8 mouse cellular contexts compared by ENCODE assay signal in the genomic region with DNA sequence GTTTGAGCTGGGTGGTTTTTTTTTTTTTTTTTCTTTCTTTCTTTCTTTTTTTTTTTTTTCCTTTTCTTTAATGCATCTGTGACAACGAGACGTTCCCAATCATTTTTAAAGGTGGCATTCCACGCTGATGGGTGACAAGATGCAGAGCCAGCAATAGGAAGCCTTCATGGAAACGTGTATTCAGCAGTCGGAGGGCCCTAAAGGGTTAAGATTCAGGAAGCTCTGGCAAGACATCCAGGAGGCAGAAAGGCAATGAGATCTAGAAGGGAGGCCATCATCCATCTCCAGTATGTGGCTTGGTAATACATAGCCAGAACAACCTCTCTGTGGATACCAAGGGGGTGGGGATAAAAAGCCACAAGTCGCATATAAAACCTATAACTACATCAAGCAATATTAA.
DNase-seq lines count a peak whose midpoint lies in the region; ATAC-seq lines count a peak whose summit lies in the region.

No protein-coding gene starts in this region.

- H3K4me1 ChIP-seq in intestine, embryonic 15.5 days (replicated peaks): 0 out of 2 replicates have a peak, but pooled peaks cover 8% of the 10 kb centered on the region
- peaks cover 37% of the 10 kb centered on the region for H3K4me1 ChIP-seq in neural tube, embryonic 13.5 days (replicated peaks)

- peak; percentile 20 for DNase-seq in layer of hippocampus, adult 11-12 months (ENCODE audit: low spot score)
- no peak for DNase-seq in layer of hippocampus, postnatal 10 days (ENCODE audit: low spot score in 2 of 2)
- peak; percentile 55 for DNase-seq in embryo, embryonic 11 days
- DNase-seq in ovary, postnatal 14 days (ENCODE audit: low spot score): no peak
- no peak for DNase-seq in adrenal gland, postnatal 10 days
- DNase-seq in adrenal gland, adult 8-10 months: no peak

- H3K4me3 ChIP-seq in intestine, embryonic 15.5 days (replicated peaks): peak overlapping the region; percentile 80
- H3K4me3 ChIP-seq in neural tube, embryonic 13.5 days: peak overlapping the region; percentile 85

- no peaks in the 10 kb centered on the region for H3K9me3 ChIP-seq in intestine, embryonic 15.5 days
- H3K9me3 ChIP-seq in neural tube, embryonic 13.5 days: no peaks in the 10 kb centered on the region

- H3K4me2 ChIP-seq in intestine, embryonic 15.5 days (replicated peaks): peak overlapping the region; percentile 96
- H3K4me2 ChIP-seq in neural tube, embryonic 13.5 days: peak overlapping the region; percentile 83

- no peaks in the 10 kb centered on the region for H3K36me3 ChIP-seq in intestine, embryonic 15.5 days
- no peaks in the 10 kb centered on the region for H3K36me3 ChIP-seq in neural tube, embryonic 13.5 days

- no peak overlapping the region for H3K27ac ChIP-seq in intestine, embryonic 15.5 days
- peak overlapping the region; percentile 99 for H3K27ac ChIP-seq in neural tube, embryonic 13.5 days (replicated peaks)

- H3K27me3 ChIP-seq in intestine, embryonic 15.5 days (replicated peaks): 0 out of 2 replicates have a peak, but pooled peaks cover 3% of the 10 kb centered on the region
- H3K27me3 ChIP-seq in neural tube, embryonic 13.5 days: no peaks in the 10 kb centered on the region

- no peak for ATAC-seq in intestine, embryonic 15.5 days
- 0 out of 2 replicates have a peak, but pooled peaks have one; percentile 17 for ATAC-seq in neural tube, embryonic 13.5 days (ENCODE audit: low read depth)

- 13% methylated on average over 6 of the region's 6 CpGs for WGBS in intestine, embryonic 15.5 days
- 4% methylated on average over 6 of the region's 6 CpGs for WGBS in neural tube, embryonic 13.5 days

- H3K9ac ChIP-seq in intestine, embryonic 15.5 days: no peak overlapping the region; the same call in 1 of the 2 replicates
- peak overlapping the region; percentile 100 for H3K9ac ChIP-seq in neural tube, embryonic 13.5 days

Comparison
In these comparisons a context has a peak if more than half of its experiments do, and no peak if none do; other contexts are left out.
1. DNase-seq: peak in layer of hippocampus, adult 11-12 months (single experiment) and embryo, embryonic 11 days (single experiment); none in layer of hippocampus, postnatal 10 days (0 of 2), ovary, postnatal 14 days (single experiment), adrenal gland, postnatal 10 days (single experiment) and adrenal gland, adult 8-10 months (single experiment).